Mouse (Mus musculus) intestine, embryonic 16.5 days (tissue): ENCODE data around the gene Tmem138. TPM values are rescaled to one million over a fixed set of nuclear protein-coding genes. Genes with fewer than 3 reads are reported as not detected.
A peak's percentile ranks its signal among the peaks of the same experiment; 100 is the strongest.

ENCODE experiments used
- ATAC-seq: fragments of 200-750 bp; cut with Nextera tagmentation; 2 replicates; pipeline ENCODE4 v1.8.0; 2017; ENCODE audit warnings: moderate TSS enrichment, moderate library complexity
- H3K27ac ChIP-seq: fragments of 300-500 bp; sonication (generic); 2 replicates; pipeline ENCODE4 v1.5.1; 2014; ENCODE audit warnings: mild to moderate bottlenecking, low read length
- H3K27me3 ChIP-seq: fragments of 300-500 bp; sonication (generic); replicated peaks from 2 replicates; pipeline ENCODE4 v1.6.1; 2014; ENCODE audit warnings: low read length, control low read depth, mixed read lengths; ENCODE audit not compliant: control insufficient read depth, insufficient read depth
- H3K36me3 ChIP-seq: fragments of 300-500 bp; sonication (generic); 2 replicates; pipeline ENCODE4 v1.6.1; 2014; ENCODE audit warnings: low read length, control low read depth; ENCODE audit not compliant: control insufficient read depth, insufficient read depth
- H3K4me1 ChIP-seq: fragments of 300-500 bp; sonication (generic); 2 replicates; pipeline ENCODE4 v1.6.1; 2014; ENCODE audit warnings: low read length, control low read depth, mixed read lengths; ENCODE audit not compliant: control insufficient read depth, insufficient read depth
- H3K4me2 ChIP-seq: fragments of 300-500 bp; sonication (generic); 2 replicates; pipeline ENCODE4 v1.6.1; 2014; ENCODE audit warnings: low read depth, low read length, control low read depth
- H3K4me3 ChIP-seq: fragments of 300-500 bp; sonication (generic); 2 replicates; pipeline ENCODE4 v1.5.1; 2014; ENCODE audit warnings: mild to moderate bottlenecking, low read length
- H3K9ac ChIP-seq: fragments of 300-500 bp; sonication (generic); 2 replicates; pipeline ENCODE4 v1.6.1; 2014; ENCODE audit warnings: low read depth, low read length
- H3K9me3 ChIP-seq: fragments of 300-500 bp; sonication (generic); 2 replicates; pipeline ENCODE4 v1.6.1; 2016; ENCODE audit warnings: low read length, control low read depth; ENCODE audit not compliant: control insufficient read depth
- WGBS: fragments of 180-500 bp; shearing (Covaris S2); extraction: QIAGEN DNeasy Blood & Tissue Kit; methylation state at CpG from one replicate; pipeline ENCODE4 v1.1.7; 2014; 5-methylcytosine and 5-hydroxymethylcytosine counted together
- polyA plus RNA-seq: library from polyadenylated mRNA; unstranded; fragments of >200 nt; fragmentation: Nextera tagmentation; extraction: Ambion mirVana; gene quantifications from 2 replicates; pipeline ENCODE4 v1.2.1, GENCODE M21; 2015

Gene Tmem138
- polyA plus RNA-seq, 1 experiment from 2014 or later, result 27.5 TPM

DNA sequence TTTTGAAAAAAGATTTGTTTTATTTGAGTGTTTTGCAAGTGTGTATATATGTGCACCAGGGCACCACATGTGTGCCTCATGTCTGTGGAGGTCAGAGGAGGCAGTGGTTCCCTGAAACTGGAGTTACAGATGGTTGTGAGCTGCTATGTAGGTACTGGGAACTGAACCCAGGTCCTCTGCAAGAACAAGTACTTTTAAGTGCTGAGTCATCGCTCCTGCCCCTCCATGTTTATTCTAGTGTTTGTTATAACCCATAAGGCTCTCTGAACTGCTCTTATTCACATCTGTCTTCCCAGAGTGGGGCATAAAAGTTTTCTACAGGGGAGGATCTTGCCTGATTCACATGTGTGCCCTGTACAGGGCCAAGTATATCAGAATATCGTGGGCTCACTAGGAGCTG, 22.5 kb upstream of the Tmem138 start:
- Histone ChIP-seq H3K9ac (no peak overlapping the region), H3K4me1 (peaks cover 8% of the 10 kb centered on the region), H3K27ac (no peak overlapping the region), H3K27me3 (no peaks in the 10 kb centered on the region), H3K4me3 (no peak overlapping the region), H3K4me2 (no peak overlapping the region), H3K36me3 (no peaks in the 10 kb centered on the region), H3K9me3 (no peaks in the 10 kb centered on the region)
- 89% methylated on average over 2 of the region's 2 CpGs for WGBS
- ATAC-seq, result no peak

GRCm38 (mm10) chr19:10598188-10598587, 21.0 kb upstream of the Tmem138 start:
- Histone ChIP-seq H3K9ac (no peak overlapping the region), H3K4me2 (no peak overlapping the region), H3K4me1 (0 out of 2 replicates have a peak, but pooled peaks cover 2% of the 10 kb centered on the region), H3K36me3 (no peaks in the 10 kb centered on the region; the same call in 1 of the 2 replicates), H3K9me3 (no peaks in the 10 kb centered on the region), H3K27ac (no peak overlapping the region), H3K27me3 (no peaks in the 10 kb centered on the region), H3K4me3 (no peak overlapping the region)
- ATAC-seq, result no peak
- WGBS, result 46% methylated on average over 3 of the region's 3 CpGs

- H3K27me3 ChIP-seq, result no peaks in the 10 kb centered on the region
- H3K4me3 ChIP-seq, result no peak overlapping the region
- 91% methylated on average over 6 of the region's 6 CpGs for WGBS
- H3K27ac ChIP-seq, result no peak overlapping the region
- no peak overlapping the region for H3K9ac ChIP-seq
- no peak for ATAC-seq
- H3K4me1 ChIP-seq, result no peaks in the 10 kb centered on the region
- no peak overlapping the region for H3K4me2 ChIP-seq
- no peaks in the 10 kb centered on the region for H3K9me3 ChIP-seq
- H3K36me3 ChIP-seq, result peaks cover 9% of the 10 kb centered on the region
Measured at GRCm38 (mm10) chr19:10591659-10592377, 14.7 kb upstream of the Tmem138 start.

GRCm38 (mm10) chr19:10590301-10590700, 13.1 kb upstream of the Tmem138 start:
- H3K9me3 ChIP-seq, result no peaks in the 10 kb centered on the region
- WGBS, result 70% methylated on average over 3 of the region's 3 CpGs
- H3K27me3 ChIP-seq, result no peaks in the 10 kb centered on the region
- peaks cover 9% of the 10 kb centered on the region for H3K36me3 ChIP-seq
- ATAC-seq, result no peak
- no peak overlapping the region for H3K4me3 ChIP-seq
- no peaks in the 10 kb centered on the region for H3K4me1 ChIP-seq
- H3K9ac ChIP-seq, result no peak overlapping the region
- H3K27ac ChIP-seq, result no peak overlapping the region
- no peak overlapping the region for H3K4me2 ChIP-seq

GRCm38 (mm10) chr19:10589127-10589857, 12.1 kb upstream of the Tmem138 start:
- no peaks in the 10 kb centered on the region for H3K27me3 ChIP-seq
- no peaks in the 10 kb centered on the region for H3K9me3 ChIP-seq
- H3K4me1 ChIP-seq, result no peaks in the 10 kb centered on the region
- H3K27ac ChIP-seq, result no peak overlapping the region; the same call in 1 of the 2 replicates
- H3K4me3 ChIP-seq, result no peak overlapping the region
- H3K4me2 ChIP-seq, result no peak overlapping the region
- peaks cover 9% of the 10 kb centered on the region for H3K36me3 ChIP-seq
- no peak for ATAC-seq
- no peak overlapping the region for H3K9ac ChIP-seq
- 57% methylated on average over 5 of the region's 5 CpGs for WGBS

GRCm38 (mm10) chr19:10587231-10587630, 10.1 kb upstream of the Tmem138 start:
- WGBS, result 87% methylated on average over 8 of the region's 8 CpGs
- Histone ChIP-seq H3K9ac (no peak overlapping the region), H3K4me2 (no peak overlapping the region), H3K4me1 (no peaks in the 10 kb centered on the region), H3K27ac (no peak overlapping the region), H3K36me3 (peaks cover 4% of the 10 kb centered on the region), H3K9me3 (no peaks in the 10 kb centered on the region), H3K27me3 (no peaks in the 10 kb centered on the region), H3K4me3 (no peak overlapping the region)
- no peak for ATAC-seq

DNA sequence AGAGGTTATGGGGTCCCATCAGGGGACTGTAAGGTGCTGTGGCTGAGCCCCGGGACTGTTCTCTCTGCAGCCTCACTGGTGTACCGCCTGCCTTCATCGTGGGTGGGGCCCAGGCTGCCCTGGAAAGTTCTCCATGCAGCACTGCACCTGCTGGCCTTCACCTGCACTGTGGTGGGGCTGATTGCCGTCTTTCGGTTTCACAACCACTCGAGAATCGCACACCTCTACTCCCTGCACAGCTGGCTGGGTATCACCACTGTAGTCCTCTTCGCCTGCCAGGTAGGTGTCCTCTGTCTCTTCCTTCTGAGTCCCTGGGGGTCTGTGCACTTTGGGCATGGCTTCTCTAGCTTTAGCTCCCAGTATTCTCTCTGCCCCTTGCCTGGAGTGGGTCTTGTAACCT, 8.0 kb upstream of the Tmem138 start:
- Histone ChIP-seq H3K36me3 (no peaks in the 10 kb centered on the region; the same call in 1 of the 2 replicates), H3K4me3 (no peak overlapping the region), H3K27me3 (no peaks in the 10 kb centered on the region), H3K27ac (no peak overlapping the region), H3K4me2 (0 out of 2 replicates have a peak overlapping the region, but pooled peaks have one; percentile 17), H3K4me1 (no peaks in the 10 kb centered on the region), H3K9ac (no peak overlapping the region), H3K9me3 (no peaks in the 10 kb centered on the region)
- 60% methylated on average over 8 of the region's 8 CpGs for WGBS
- peak; percentile 95 for ATAC-seq

GRCm38 (mm10) chr19:10583550-10584146, 6.5 kb upstream of the Tmem138 start:
- no peak for ATAC-seq
- no peak overlapping the region for H3K4me3 ChIP-seq
- no peak overlapping the region for H3K9ac ChIP-seq
- no peak overlapping the region for H3K27ac ChIP-seq
- H3K9me3 ChIP-seq, result no peaks in the 10 kb centered on the region
- H3K4me1 ChIP-seq, result peaks cover 3% of the 10 kb centered on the region; the same call in 1 of the 2 replicates
- WGBS, result 70% methylated on average over 7 of the region's 7 CpGs
- no peaks in the 10 kb centered on the region; the same call in 1 of the 2 replicates for H3K36me3 ChIP-seq
- H3K27me3 ChIP-seq, result no peaks in the 10 kb centered on the region
- H3K4me2 ChIP-seq, result no peak overlapping the region

DNA sequence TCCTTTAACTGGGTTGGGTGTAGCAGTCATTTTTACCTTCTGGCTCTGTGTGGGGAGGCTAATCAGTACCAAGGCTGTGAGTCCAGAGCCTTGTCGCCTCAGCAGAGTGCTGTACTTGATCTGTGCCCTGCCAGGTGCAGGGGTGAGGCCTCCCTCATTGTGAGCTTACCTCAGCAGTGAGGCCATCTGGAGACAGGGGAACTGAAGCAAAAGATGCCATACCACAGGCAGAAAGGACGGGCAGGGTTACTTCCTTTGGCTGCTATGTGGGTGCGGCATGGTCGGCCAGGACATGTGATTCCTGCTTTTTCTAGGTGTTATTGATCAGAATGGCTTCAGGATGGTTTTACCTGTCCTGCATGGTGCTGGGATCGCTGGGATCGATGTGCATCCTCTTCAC, 4.8 kb upstream of the Tmem138 start:
- no peak overlapping the region for H3K4me2 ChIP-seq
- no peak for ATAC-seq
- peaks cover 4% of the 10 kb centered on the region; the same call in 1 of the 2 replicates for H3K4me1 ChIP-seq
- no peaks in the 10 kb centered on the region for H3K36me3 ChIP-seq
- WGBS, result 84% methylated on average over 6 of the region's 6 CpGs
- no peaks in the 10 kb centered on the region for H3K27me3 ChIP-seq
- no peaks in the 10 kb centered on the region for H3K9me3 ChIP-seq
- no peak overlapping the region for H3K4me3 ChIP-seq
- no peak overlapping the region for H3K9ac ChIP-seq
- H3K27ac ChIP-seq, result no peak overlapping the region
